In genomic region chr5:53922149-53922904, GRCm38 (mm10) we compare ENCODE assay signal across 14 mouse cellular contexts.
DNase-seq lines count a peak whose midpoint lies in the region; ATAC-seq and TF ChIP-seq lines count a peak whose summit lies in the region.
"Had no signal": no experiment of that assay in that cellular context is flagged by ENCODE, and none has a peak within 500 bp of the region (broad histone marks: within the 10 kb centered on the region; RNA-seq: fewer than 3 reads in every experiment).

No protein-coding gene starts in this region.

- DNase-seq in lung, embryonic 14.5 days = peak; percentile 69
- DNase-seq in lung, adult 18-20 months = no peak
- peak; percentile 55 for DNase-seq in embryonic facial prominence, embryonic 14.5 days (ENCODE audit: low spot score)
- no peak for DNase-seq in forebrain, postnatal 0 days
- DNase-seq in kidney, postnatal 4 days = no peak
- no peak for DNase-seq in adrenal gland, adult (ENCODE audit: inconsistent age in 2 of 2, low spot score in 1 of 2)
- DNase-seq in kidney, adult 8-10 months = no peak
- DNase-seq: adrenal gland, postnatal 10 days; spleen, adult 18-20 months had no signal

- no peaks in the 10 kb centered on the region for H3K36me3 ChIP-seq in lung, embryonic 14.5 days (ENCODE audit: insufficient read depth)
- no peaks in the 10 kb centered on the region for H3K36me3 ChIP-seq in embryonic facial prominence, embryonic 14.5 days (ENCODE audit: control insufficient read depth, insufficient read depth, low read length)
- no peaks in the 10 kb centered on the region for H3K36me3 ChIP-seq in forebrain, postnatal 0 days (ENCODE audit: insufficient read depth)
- no peaks in the 10 kb centered on the region for H3K36me3 ChIP-seq in midbrain, embryonic 15.5 days (replicated peaks)
- H3K36me3 ChIP-seq: hindbrain, embryonic 15.5 days; limb, embryonic 15.5 days had no signal

- H3K9me3 ChIP-seq in lung, embryonic 14.5 days (ENCODE audit: low read depth, low read length) = no peaks in the 10 kb centered on the region; the same call in 1 of the 2 replicates
- peaks cover 10% of the 10 kb centered on the region; the same call in 1 of the 2 replicates for H3K9me3 ChIP-seq in embryonic facial prominence, embryonic 14.5 days (ENCODE audit: control insufficient read depth, low read length)
- no peaks in the 10 kb centered on the region for H3K9me3 ChIP-seq in forebrain, postnatal 0 days (ENCODE audit: low read length)
- H3K9me3 ChIP-seq in midbrain, embryonic 15.5 days = no peaks in the 10 kb centered on the region
- H3K9me3 ChIP-seq: hindbrain, embryonic 15.5 days; limb, embryonic 15.5 days had no signal

- ATAC-seq in lung, embryonic 14.5 days (ENCODE audit: insufficient read depth) = peak; percentile 71; the same call in 1 of the 2 replicates
- peak; percentile 81 for ATAC-seq in embryonic facial prominence, embryonic 14.5 days (ENCODE audit: low read depth)
- peak; percentile 23 for ATAC-seq in forebrain, postnatal 0 days
- ATAC-seq in midbrain, embryonic 15.5 days (replicated peaks) = peak; percentile 45; the same call in 1 of the 2 replicates

- H3K27ac ChIP-seq in lung, embryonic 14.5 days (ENCODE audit: low read depth) = no peak overlapping the region
- no peak overlapping the region for H3K27ac ChIP-seq in embryonic facial prominence, embryonic 14.5 days (replicated peaks; ENCODE audit: low read depth, low read length)
- no peak overlapping the region for H3K27ac ChIP-seq in forebrain, postnatal 0 days (ENCODE audit: low read depth, low read length)
- H3K27ac ChIP-seq in midbrain, embryonic 15.5 days = no peak overlapping the region
- H3K27ac ChIP-seq: heart, embryonic 13.5 days; hindbrain, embryonic 15.5 days; kidney, postnatal 0 days; limb, embryonic 15.5 days had no signal

- H3K27me3 ChIP-seq in lung, embryonic 14.5 days (ENCODE audit: insufficient read depth, low read length) = no peaks in the 10 kb centered on the region
- no peaks in the 10 kb centered on the region for H3K27me3 ChIP-seq in embryonic facial prominence, embryonic 14.5 days (replicated peaks; ENCODE audit: control insufficient read depth, insufficient read depth, low read length)
- no peaks in the 10 kb centered on the region for H3K27me3 ChIP-seq in forebrain, postnatal 0 days (ENCODE audit: insufficient read depth, low read length)
- no peaks in the 10 kb centered on the region for H3K27me3 ChIP-seq in midbrain, embryonic 15.5 days (replicated peaks)
- H3K27me3 ChIP-seq: heart, embryonic 13.5 days; hindbrain, embryonic 15.5 days; limb, embryonic 15.5 days had no signal

- H3K4me3 ChIP-seq in lung, embryonic 14.5 days (ENCODE audit: low read depth, low read length) = no peak overlapping the region
- H3K4me3 ChIP-seq in embryonic facial prominence, embryonic 14.5 days (ENCODE audit: low read depth, low read length) = no peak overlapping the region
- no peak overlapping the region for H3K4me3 ChIP-seq in forebrain, postnatal 0 days (ENCODE audit: low read depth, low read length)
- no peak overlapping the region for H3K4me3 ChIP-seq in midbrain, embryonic 15.5 days
- H3K4me3 ChIP-seq: heart, embryonic 13.5 days; hindbrain, embryonic 15.5 days; limb, embryonic 15.5 days had no signal

- TF ChIP-seq CTCF in lung, embryonic 14.5 days (IDR thresholded peaks at IDR 0.05; ENCODE audit: low read depth) = no peak
- TF ChIP-seq CTCF in forebrain, postnatal 0 days (IDR thresholded peaks at IDR 0.05; ENCODE audit: low read depth) = no peak

- no peaks in the 10 kb centered on the region for H3K4me1 ChIP-seq in lung, embryonic 14.5 days (ENCODE audit: insufficient read depth)
- H3K4me1 ChIP-seq in embryonic facial prominence, embryonic 14.5 days (ENCODE audit: control insufficient read depth, insufficient read depth, low read length) = peaks cover 7% of the 10 kb centered on the region; the same call in 1 of the 2 replicates
- no peaks in the 10 kb centered on the region for H3K4me1 ChIP-seq in forebrain, postnatal 0 days (ENCODE audit: insufficient read depth)
- peaks cover 4% of the 10 kb centered on the region for H3K4me1 ChIP-seq in midbrain, embryonic 15.5 days

- no peak overlapping the region for H3K4me2 ChIP-seq in lung, embryonic 14.5 days
- H3K4me2 ChIP-seq in embryonic facial prominence, embryonic 14.5 days (ENCODE audit: low read depth, low read length) = no peak overlapping the region
- H3K4me2 ChIP-seq in forebrain, postnatal 0 days (ENCODE audit: low read depth) = no peak overlapping the region
- H3K4me2 ChIP-seq in midbrain, embryonic 15.5 days = no peak overlapping the region
- H3K4me2 ChIP-seq: heart, embryonic 13.5 days; hindbrain, embryonic 15.5 days; limb, embryonic 15.5 days had no signal

- no peak overlapping the region for H3K9ac ChIP-seq in lung, embryonic 14.5 days
- H3K9ac ChIP-seq in embryonic facial prominence, embryonic 14.5 days (ENCODE audit: low read depth, low read length) = no peak overlapping the region
- H3K9ac ChIP-seq in forebrain, postnatal 0 days = no peak overlapping the region
- H3K9ac ChIP-seq in midbrain, embryonic 15.5 days = no peak overlapping the region
- H3K9ac ChIP-seq: heart, embryonic 13.5 days; hindbrain, embryonic 15.5 days; limb, embryonic 15.5 days had no signal

- 53% methylated on average over 10 of the region's 10 CpGs for WGBS in lung, embryonic 14.5 days
- 60% methylated on average over 10 of the region's 10 CpGs for WGBS in embryonic facial prominence, embryonic 14.5 days
- 27% methylated on average over 10 of the region's 10 CpGs for WGBS in forebrain, postnatal 0 days
- 48% methylated on average over 10 of the region's 10 CpGs for WGBS in midbrain, embryonic 15.5 days

Comparison
In these comparisons a context has a peak if more than half of its experiments do, and no peak if none do; other contexts are left out.
1. DNase-seq: peak in lung, embryonic 14.5 days (single experiment) and embryonic facial prominence, embryonic 14.5 days (single experiment); none in lung, adult 18-20 months (0 of 2), forebrain, postnatal 0 days (single experiment), kidney, postnatal 4 days (0 of 2), adrenal gland, adult (0 of 2) and kidney, adult 8-10 months (0 of 2).
2. ATAC-seq: peak in every context shown above with its lines; median percentile 81 in embryonic facial prominence, embryonic 14.5 days; 71 in lung, embryonic 14.5 days; 45 in midbrain, embryonic 15.5 days; 23 in forebrain, postnatal 0 days.